Mouse (Mus musculus) erythroblast, embryonic 14.5 days (primary cell): ENCODE measurements at regions not wholly inside any gene's neighbourhood (a gene's known extent, or its start where the extent isn't known, plus 50 kb on each side); places are given as distances from the start of the nearest gene placed in this dataset.

Experiments
- GATA1 ChIP-seq: IDR thresholded peaks from 2 replicates; pipeline ENCODE4 v1.6.1; 2012; ENCODE audit warnings: low read length, inconsistent platforms, mixed read lengths
- TAL1 ChIP-seq: IDR thresholded peaks from 3 replicates; pipeline ENCODE4 v1.6.1; 2012; ENCODE audit warnings: low read length, inconsistent platforms, mixed read lengths

- TF ChIP-seq GATA1 (no peak), TAL1 (no peak)
Measured at GRCm38 (mm10) chr4:95294110-95294509, 242.1 kb upstream of the Jun start.
